Mouse (Mus musculus) lung, postnatal 25 days (tissue): Measurements from ENCODE around the gene Atp13a3.
"Not testable (repeated sequence)": the region's sequence is repeated elsewhere in the genome, so short reads cannot be mapped to it uniquely, and the experiment has no call there.

Experiments
- DNase-seq: peaks from one replicate; pipeline ENCODE4 v3.0.0; 2022; ENCODE audit warnings: low spot score

Gene Atp13a3

DNA sequence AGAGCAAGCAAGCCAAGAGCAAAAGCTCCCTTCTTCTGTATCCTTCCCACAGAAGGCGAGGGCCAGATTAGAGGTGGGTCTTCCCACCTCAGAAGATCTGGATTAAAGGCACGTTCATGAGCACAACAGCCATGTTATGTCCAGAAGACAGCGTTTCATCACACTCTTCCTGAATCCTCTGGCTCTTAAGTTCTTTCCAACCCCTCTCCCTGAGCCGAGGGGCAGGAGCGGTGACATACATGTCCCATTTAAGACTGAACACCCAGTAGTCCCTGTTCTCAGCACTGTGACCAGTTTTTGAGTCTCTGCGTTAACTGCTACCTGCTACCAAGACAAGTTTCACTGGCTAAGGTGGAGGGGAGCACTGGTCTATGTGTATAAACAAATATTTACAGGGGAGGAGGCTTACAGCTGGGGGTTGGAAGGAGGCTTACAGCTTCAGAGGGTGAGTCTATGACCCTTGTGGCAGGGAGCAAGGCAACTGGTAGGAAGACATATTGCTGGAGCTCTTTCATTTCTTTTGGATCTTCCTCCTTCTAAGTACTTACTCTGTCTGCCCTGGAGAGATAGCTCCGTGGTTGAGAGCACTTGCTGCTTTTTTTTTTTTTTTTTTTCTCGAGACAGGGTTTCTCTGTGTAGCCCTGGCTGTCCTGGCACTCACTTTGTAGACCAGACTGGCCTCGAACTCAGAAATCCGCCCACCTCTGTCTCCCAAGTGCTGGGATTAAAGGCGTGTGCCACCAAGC is at the start of gene Atp13a3:
Gene Atp13a3 (minus strand): TSS at position 51 of the 746 bp plus-strand sequence.
- no peak for DNase-seq

DNA sequence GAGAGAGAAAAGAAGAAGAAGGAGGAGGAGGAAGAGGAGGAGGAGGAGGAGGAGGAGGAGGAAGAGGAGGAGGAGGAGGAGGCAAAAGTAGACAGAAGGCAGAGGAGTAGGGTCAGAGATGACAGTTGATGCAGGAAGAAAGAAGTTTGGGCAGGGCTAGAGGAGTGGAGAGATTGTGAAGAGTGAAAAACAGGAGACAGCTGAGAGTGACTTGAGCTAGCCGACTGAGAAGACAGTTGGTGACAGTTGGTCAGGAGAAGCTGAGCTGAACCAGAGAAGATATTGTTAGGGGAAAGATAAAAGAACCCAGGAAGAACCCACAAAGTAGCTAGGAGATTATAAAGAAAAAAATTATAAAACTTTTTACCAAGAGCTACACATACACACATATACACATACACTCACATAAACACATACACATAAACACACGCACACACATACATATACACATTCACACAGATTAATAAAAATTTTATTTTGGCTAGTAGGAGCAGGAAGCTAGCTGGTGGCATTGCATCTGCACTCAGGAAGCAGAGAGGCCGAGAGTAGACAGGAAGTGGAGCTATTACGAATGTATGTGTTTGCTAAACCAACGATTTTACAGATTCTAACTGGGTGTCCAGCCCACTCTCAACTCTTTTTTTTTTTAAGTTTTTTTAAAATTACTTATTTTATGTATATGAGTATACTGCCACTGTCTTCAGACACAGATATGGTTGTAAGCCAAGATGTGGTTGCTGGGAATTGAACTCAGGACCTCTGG is 47.6 kb upstream of the Atp13a3 start:
- no peak for DNase-seq

DNA sequence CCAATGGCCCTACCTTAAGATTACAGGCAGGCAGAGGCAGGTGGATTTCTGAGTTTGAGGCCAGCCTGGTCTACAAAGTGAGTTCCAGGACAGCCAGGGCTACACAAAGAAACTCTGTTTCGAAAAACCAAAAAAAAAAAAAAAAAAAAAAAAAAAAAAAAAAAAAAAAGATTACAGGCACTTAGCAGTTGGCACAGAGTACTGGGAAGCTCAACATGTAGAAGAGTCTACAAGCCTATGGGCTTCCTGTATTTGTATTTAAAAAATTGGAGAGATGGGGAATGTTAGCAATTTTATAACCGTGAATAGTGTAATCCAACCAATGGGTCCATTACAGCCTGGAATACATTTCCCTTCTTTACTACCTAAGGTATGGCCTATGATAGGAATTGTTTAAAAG is 45.4 kb upstream of the Atp13a3 start:
- DNase-seq = not testable (repeated sequence)

GRCm38 (mm10) chr16:30449017-30449416 is 43.2 kb upstream of the Atp13a3 start:
- no peak for DNase-seq

- no peak for DNase-seq
Observed at GRCm38 (mm10) chr16:30448169-30448568, 42.4 kb upstream of the Atp13a3 start.

DNA sequence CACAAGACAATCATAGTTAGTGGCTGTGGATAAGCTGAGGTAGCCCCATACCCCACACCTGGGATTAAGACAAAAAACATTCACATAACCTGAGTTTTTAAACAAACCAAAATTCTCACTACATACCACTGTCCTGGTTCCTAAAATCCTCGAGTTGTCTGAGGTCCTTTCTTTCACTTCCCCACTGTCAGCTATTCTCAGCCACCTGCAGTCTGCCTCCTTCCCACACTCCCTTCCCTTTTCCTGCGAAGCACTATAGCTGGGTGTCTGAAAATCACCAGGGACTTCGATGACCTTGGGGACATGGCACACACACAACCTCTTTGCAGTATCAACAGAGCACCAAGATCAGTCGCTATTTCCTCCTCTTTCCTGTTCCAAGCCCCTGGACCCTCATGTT is 41.9 kb upstream of the Atp13a3 start:
- no peak for DNase-seq

DNA sequence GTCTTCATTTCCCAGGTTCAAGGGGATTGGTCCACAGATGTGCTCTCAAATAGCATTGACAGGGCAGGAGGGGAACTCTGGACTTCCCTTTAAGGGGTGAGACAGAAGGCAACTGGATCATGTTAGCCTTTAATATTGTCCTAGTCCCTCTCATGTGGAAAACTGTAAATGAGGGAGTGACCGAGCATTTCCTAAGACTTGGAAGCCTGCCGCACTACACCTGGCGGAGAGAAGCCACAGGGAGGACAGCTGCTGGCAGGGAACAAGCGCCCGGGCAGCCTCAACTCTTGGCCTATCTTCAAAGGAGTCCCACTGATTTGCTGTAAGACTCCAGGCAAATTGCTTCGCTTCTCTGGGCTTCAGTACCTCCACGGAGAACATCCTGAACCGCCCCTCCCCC is 37.6 kb upstream of the Atp13a3 start:
- DNase-seq = no peak

DNA sequence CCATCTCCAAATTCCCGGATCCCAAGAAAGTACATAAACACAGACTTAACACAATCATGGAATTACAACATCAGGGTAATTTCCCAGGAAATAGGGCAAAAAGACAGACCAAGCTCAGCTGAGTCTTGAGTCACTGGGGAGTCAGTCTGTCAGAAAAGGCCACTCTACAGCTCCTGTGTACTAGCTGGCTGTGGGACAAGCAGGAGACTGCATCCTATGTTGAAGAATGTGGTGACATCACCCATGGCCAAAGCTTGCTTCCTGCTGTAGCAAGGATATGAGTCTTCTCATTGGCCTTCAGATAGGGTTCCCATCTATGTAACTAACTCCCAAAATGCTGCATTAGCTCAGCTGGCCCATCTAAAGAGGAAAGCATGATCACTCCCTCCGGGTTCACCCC is 36.7 kb upstream of the Atp13a3 start:
- DNase-seq = no peak

DNA sequence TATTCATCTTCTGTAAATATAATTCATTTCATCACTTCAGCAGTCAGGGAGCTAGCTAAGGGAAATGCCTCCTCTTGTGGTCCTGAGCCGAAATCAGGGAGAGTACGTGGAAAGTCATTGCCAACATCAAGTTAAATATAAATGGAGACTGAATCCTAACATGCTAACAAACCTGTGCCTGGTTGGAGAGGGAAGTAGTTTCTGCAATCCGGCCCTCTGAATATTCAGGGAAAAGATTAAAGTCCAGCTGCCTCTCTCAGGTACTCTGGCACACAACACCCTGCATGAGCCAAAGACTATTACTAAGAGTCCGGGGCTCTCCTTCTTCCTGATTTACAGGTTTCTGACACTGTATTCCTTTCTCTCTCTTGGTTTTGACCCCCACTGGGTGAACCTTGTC is 35.6 kb upstream of the Atp13a3 start:
- no peak for DNase-seq

DNA sequence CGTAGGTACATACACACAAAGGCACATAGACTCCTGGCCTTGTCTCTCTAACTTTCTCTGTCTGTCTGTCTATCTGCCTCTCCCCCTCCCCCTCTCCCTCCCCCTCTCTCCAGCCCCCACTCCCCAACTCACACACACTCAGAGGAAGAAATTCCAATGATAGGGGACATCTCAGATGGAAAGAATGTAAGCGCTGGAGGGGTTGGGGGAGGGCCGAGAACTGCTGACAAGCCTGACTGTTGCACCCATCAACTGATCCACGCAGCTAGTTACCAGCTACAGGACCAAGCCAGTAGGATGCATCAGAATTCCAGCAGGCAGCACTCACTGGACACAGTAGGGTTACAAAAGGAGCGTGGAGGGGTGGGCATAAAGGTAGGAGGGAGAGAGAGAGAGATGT is 34.1 kb upstream of the Atp13a3 start:
- DNase-seq = no peak

DNA sequence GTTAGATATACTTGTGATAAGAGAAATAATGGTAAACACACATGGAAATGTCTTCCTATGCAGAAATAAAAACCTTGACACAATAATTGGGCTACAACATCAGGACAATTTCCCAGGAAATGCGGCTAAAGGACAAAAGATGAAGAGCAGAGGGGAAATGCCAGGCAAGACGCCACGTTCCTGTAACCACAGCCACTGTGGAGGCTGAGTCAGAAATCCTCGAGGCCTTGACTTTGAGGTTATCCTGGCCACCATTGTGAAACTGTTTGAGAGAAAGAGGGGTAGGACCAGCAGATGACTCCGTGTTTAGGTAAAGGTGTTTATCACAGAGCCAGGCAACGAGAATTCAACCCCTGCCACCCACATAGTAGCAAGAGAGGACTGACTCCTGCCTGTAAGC is 33.6 kb upstream of the Atp13a3 start:
- no peak for DNase-seq

GRCm38 (mm10) chr16:30436276-30436675 is 30.5 kb upstream of the Atp13a3 start:
- no peak for DNase-seq

GRCm38 (mm10) chr16:30435393-30435792 is 29.6 kb upstream of the Atp13a3 start:
- peak; percentile 54 for DNase-seq

GRCm38 (mm10) chr16:30433148-30433547 is 27.4 kb upstream of the Atp13a3 start:
- DNase-seq = no peak

- no peak for DNase-seq
Observed at GRCm38 (mm10) chr16:30432111-30432510, 26.3 kb upstream of the Atp13a3 start.

DNA sequence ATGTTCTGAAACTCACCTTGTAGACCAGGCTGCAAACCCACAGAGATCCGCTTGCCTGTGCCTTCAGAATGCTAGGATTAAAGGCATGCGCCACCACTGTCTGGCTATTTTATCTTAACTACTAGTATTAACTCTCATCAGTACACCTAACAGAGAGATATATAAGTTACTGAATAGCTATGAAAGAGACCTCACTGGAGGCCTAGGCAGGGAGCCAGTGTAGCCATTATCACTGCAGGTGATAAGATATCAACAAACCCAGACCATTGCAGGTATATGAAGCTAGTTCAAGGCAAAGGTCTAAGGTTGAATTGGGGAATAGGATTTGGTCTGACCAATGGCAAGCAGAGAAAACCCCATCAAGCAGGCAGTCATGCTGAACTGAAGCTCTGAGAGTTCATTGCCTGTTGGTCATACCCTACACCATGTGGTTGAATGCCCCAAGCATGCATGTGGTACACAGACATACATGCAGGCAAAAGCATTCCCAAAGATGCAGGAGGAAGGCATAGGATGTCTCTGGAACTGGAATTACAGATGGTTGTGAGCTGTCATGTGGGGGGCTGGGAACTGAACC is 24.8 kb upstream of the Atp13a3 start:
- DNase-seq = no peak

GRCm38 (mm10) chr16:30428753-30429260 is 23.0 kb upstream of the Atp13a3 start:
- no peak for DNase-seq

GRCm38 (mm10) chr16:30427466-30427865 is 21.7 kb upstream of the Atp13a3 start:
- DNase-seq = no peak

GRCm38 (mm10) chr16:30427003-30427402 is 21.2 kb upstream of the Atp13a3 start:
- no peak for DNase-seq

DNA sequence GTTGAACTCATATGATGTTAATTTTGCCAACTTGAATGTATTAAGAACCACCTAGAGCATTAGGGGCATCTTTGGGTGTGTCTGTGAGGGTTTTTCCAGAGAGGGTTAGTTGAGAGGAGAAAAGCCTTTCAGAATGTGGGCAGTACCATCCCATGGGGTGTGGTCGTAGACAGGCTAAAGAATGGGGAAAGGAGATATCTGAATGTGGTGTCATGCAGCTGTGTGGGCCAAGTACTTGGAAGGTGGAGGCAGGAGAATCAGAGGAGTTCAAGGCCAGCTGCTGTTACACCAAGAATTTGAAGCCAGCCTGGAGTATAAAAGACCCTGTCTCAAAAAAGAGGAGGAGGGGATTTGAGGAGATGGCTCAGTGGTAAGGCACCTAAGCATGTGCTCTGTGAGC is 20.2 kb upstream of the Atp13a3 start:
- DNase-seq = no peak

GRCm38 (mm10) chr16:30424053-30424452 is 18.3 kb upstream of the Atp13a3 start:
- DNase-seq = no peak

DNA sequence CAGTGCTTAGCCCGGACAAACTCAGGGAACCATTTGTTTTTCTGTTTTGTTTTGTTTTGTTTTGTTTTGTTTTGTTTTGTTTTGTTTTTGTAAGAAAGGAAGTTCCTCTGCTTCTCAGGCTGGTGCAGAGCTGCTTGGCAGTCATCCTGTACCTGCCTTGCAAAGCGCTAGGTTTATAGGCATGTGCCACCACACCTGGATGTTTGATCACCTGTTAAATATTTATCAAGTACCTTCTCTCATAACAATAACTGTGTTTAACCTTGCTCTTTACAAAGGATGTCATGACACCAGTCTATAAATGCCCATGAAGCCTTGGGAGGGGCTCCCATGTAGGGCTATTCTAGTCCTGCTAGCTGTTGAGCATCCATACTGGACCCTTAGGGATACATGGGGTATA is 10.9 kb upstream of the Atp13a3 start:
- DNase-seq = no peak

GRCm38 (mm10) chr16:30416284-30416683 is 10.5 kb upstream of the Atp13a3 start:
- DNase-seq = peak; percentile 21
